Mouse (Mus musculus) embryonic facial prominence, embryonic 11.5 days (tissue): ENCODE measurements around the gene Fbxo34. TPM values are rescaled to one million over a fixed set of nuclear protein-coding genes. Genes with fewer than 3 reads are reported as not detected.
"Not testable (repeated sequence)": the region's sequence is repeated elsewhere in the genome, so short reads cannot be mapped to it uniquely, and the experiment has no call there.

ENCODE experiments used
- ATAC-seq: fragments of 200-750 bp; cut with Nextera tagmentation; replicated peaks from 2 replicates; pipeline ENCODE4 v1.8.0; 2017; ENCODE audit warnings: low read depth; ENCODE audit not compliant: insufficient number of reproducible peaks, low FRiP score, low TSS enrichment
- DNase-seq: peaks from one replicate; pipeline ENCODE4 v3.0.0-alpha.2; 2015; ENCODE audit warnings: low spot score
- H3K27ac ChIP-seq: fragments of 300-500 bp; sonication (generic); replicated peaks from 2 replicates; pipeline ENCODE4 v1.5.1; 2014; ENCODE audit warnings: mild to moderate bottlenecking, low read depth, low read length, control low read depth
- H3K27me3 ChIP-seq: fragments of 300-500 bp; sonication (generic); 2 replicates; pipeline ENCODE4 v1.6.1; 2014; ENCODE audit warnings: mild to moderate bottlenecking, low read length, moderate library complexity, mixed read lengths; ENCODE audit not compliant: control insufficient read depth, insufficient read depth
- H3K36me3 ChIP-seq: fragments of 300-500 bp; sonication (generic); replicated peaks from 2 replicates; pipeline ENCODE4 v1.6.1; 2014; ENCODE audit warnings: low read depth, mild to moderate bottlenecking, low read length, moderate library complexity, mixed read lengths; ENCODE audit not compliant: control insufficient read depth, insufficient read depth
- H3K4me1 ChIP-seq: fragments of 300-500 bp; sonication (generic); 2 replicates; pipeline ENCODE4 v1.6.1; 2014; ENCODE audit warnings: low read length, mixed read lengths; ENCODE audit not compliant: control insufficient read depth, insufficient read depth
- H3K4me2 ChIP-seq: fragments of 300-500 bp; sonication (generic); 2 replicates; pipeline ENCODE4 v1.6.1; 2014; ENCODE audit warnings: low read depth, mild to moderate bottlenecking, control low read depth, low read length, moderate library complexity
- H3K4me3 ChIP-seq: fragments of 300-500 bp; sonication (generic); 2 replicates; pipeline ENCODE4 v1.5.1; 2014; ENCODE audit warnings: low read depth, low read length, control low read depth
- H3K9ac ChIP-seq: fragments of 300-500 bp; sonication (generic); replicated peaks from 2 replicates; pipeline ENCODE4 v1.6.1; 2014; ENCODE audit warnings: mild to moderate bottlenecking, control low read depth, low read length
- H3K9me3 ChIP-seq: fragments of 300-500 bp; sonication (generic); replicated peaks from 2 replicates; pipeline ENCODE4 v1.6.1; 2016; ENCODE audit warnings: mild to moderate bottlenecking, low read length, inconsistent platforms, mixed read lengths; ENCODE audit not compliant: control insufficient read depth
- WGBS: fragments of 180-500 bp; shearing (Covaris S2); extraction: QIAGEN DNeasy Blood & Tissue Kit; methylation state at CpG from one replicate; pipeline ENCODE4 v1.1.7; 2014; 5-methylcytosine and 5-hydroxymethylcytosine counted together
- polyA plus RNA-seq: library from polyadenylated mRNA; unstranded; fragments of >200 nt; fragmentation: Nextera tagmentation; extraction: Ambion mirVana; gene quantifications from 2 replicates; pipeline ENCODE4 v1.2.1, GENCODE M21; 2014

Gene Fbxo34
- polyA plus RNA-seq, 1 experiment from 2014 or later: 22.8 TPM

- no peak overlapping the region for H3K4me3 ChIP-seq
- H3K4me2 ChIP-seq: no peak overlapping the region
- H3K27ac ChIP-seq: no peak overlapping the region
- H3K36me3 ChIP-seq: no peaks in the 10 kb centered on the region; the same call in 1 of the 2 replicates
- no peaks in the 10 kb centered on the region for H3K9me3 ChIP-seq
- no peaks in the 10 kb centered on the region for H3K27me3 ChIP-seq
- ATAC-seq (no peak), DNase-seq (no peak)
- no peak overlapping the region for H3K9ac ChIP-seq
- H3K4me1 ChIP-seq: no peaks in the 10 kb centered on the region
- 95% methylated on average over 4 of the region's 4 CpGs for WGBS
Measured at GRCm38 (mm10) chr14:47554236-47554635, 104.0 kb downstream of the Fbxo34 start.

GRCm38 (mm10) chr14:47555225-47555624, 105.0 kb downstream of the Fbxo34 start:
- H3K27ac ChIP-seq: no peak overlapping the region
- H3K27me3 ChIP-seq: no peaks in the 10 kb centered on the region
- no peaks in the 10 kb centered on the region for H3K4me1 ChIP-seq
- no peak for ATAC-seq
- no peak overlapping the region for H3K4me2 ChIP-seq
- no peak overlapping the region for H3K4me3 ChIP-seq
- H3K9ac ChIP-seq: no peak overlapping the region
- WGBS: 93% methylated on average over 5 of the region's 5 CpGs
- no peak for DNase-seq
- H3K36me3 ChIP-seq: no peaks in the 10 kb centered on the region; the same call in 1 of the 2 replicates
- no peaks in the 10 kb centered on the region for H3K9me3 ChIP-seq

- Histone ChIP-seq H3K27me3 (no peaks in the 10 kb centered on the region), H3K4me1 (no peaks in the 10 kb centered on the region), H3K9ac (no peak overlapping the region), H3K27ac (no peak overlapping the region), H3K4me3 (no peak overlapping the region), H3K4me2 (no peak overlapping the region), H3K9me3 (no peaks in the 10 kb centered on the region), H3K36me3 (no peaks in the 10 kb centered on the region; the same call in 1 of the 2 replicates)
- no peak for DNase-seq
- ATAC-seq: no peak
- 87% methylated on average over 2 of the region's 2 CpGs for WGBS
Measured at GRCm38 (mm10) chr14:47560714-47561113, 110.5 kb downstream of the Fbxo34 start.

- ATAC-seq (no peak), DNase-seq (no peak)
- Histone ChIP-seq H3K4me2 (no peak overlapping the region), H3K27ac (no peak overlapping the region), H3K4me1 (no peaks in the 10 kb centered on the region), H3K9me3 (no peaks in the 10 kb centered on the region), H3K36me3 (no peaks in the 10 kb centered on the region; the same call in 1 of the 2 replicates), H3K27me3 (no peaks in the 10 kb centered on the region), H3K9ac (no peak overlapping the region), H3K4me3 (no peak overlapping the region)
- 94% methylated on average over 1 of the region's 1 CpGs for WGBS
Measured at GRCm38 (mm10) chr14:47562530-47562929, 112.3 kb downstream of the Fbxo34 start.

- Histone ChIP-seq H3K9me3 (no peaks in the 10 kb centered on the region), H3K9ac (no peak overlapping the region), H3K36me3 (no peaks in the 10 kb centered on the region; the same call in 1 of the 2 replicates), H3K4me1 (no peaks in the 10 kb centered on the region), H3K27me3 (no peaks in the 10 kb centered on the region), H3K4me3 (no peak overlapping the region), H3K27ac (no peak overlapping the region), H3K4me2 (no peak overlapping the region)
- 85% methylated on average over 4 of the region's 4 CpGs for whole genome bisulfite sequencing
- ATAC-seq (no peak), DNase-seq (no peak)
Measured at GRCm38 (mm10) chr14:47563106-47563505, 112.9 kb downstream of the Fbxo34 start.

GRCm38 (mm10) chr14:47567962-47568652, 117.9 kb downstream of the Fbxo34 start:
- Histone ChIP-seq H3K9me3 (no peaks in the 10 kb centered on the region), H3K27me3 (no peaks in the 10 kb centered on the region), H3K4me2 (peak overlapping the region; percentile 46), H3K4me1 (no peaks in the 10 kb centered on the region), H3K9ac (peak overlapping the region; percentile 74), H3K4me3 (peak overlapping the region; percentile 79), H3K36me3 (no peaks in the 10 kb centered on the region), H3K27ac (no peak overlapping the region)
- ATAC-seq (peak; percentile 98), DNase-seq (peak; percentile 98)
- under 1% methylated on average over 46 of the region's 46 CpGs for WGBS

- H3K27me3 ChIP-seq, H3K9ac ChIP-seq, H3K36me3 ChIP-seq, ATAC-seq, H3K9me3 ChIP-seq, H3K4me1 ChIP-seq, DNase-seq, H3K4me3 ChIP-seq, H3K27ac ChIP-seq, H3K4me2 ChIP-seq: not testable (repeated sequence)
- 92% methylated on average over 11 of the region's 11 CpGs for WGBS
Measured at GRCm38 (mm10) chr14:47570549-47570948, 120.3 kb downstream of the Fbxo34 start, which contains the start of gene Atg14. Atg14 (minus strand) TSS chr14:47570649.

GRCm38 (mm10) chr14:47572707-47573106, 122.5 kb downstream of the Fbxo34 start:
- no peak overlapping the region for H3K4me3 ChIP-seq
- H3K9ac ChIP-seq: no peak overlapping the region
- H3K4me2 ChIP-seq: no peak overlapping the region
- no peaks in the 10 kb centered on the region for H3K4me1 ChIP-seq
- H3K27ac ChIP-seq: no peak overlapping the region
- no peak for DNase-seq
- WGBS: 75% methylated on average over 4 of the region's 4 CpGs
- ATAC-seq: no peak
- H3K36me3 ChIP-seq: no peaks in the 10 kb centered on the region
- no peaks in the 10 kb centered on the region for H3K27me3 ChIP-seq
- no peaks in the 10 kb centered on the region for H3K9me3 ChIP-seq
